Mouse (Mus musculus) intestine, embryonic 15.5 days (tissue): Measurements from ENCODE around the gene Slc34a3. TPM values are rescaled to one million over a fixed set of nuclear protein-coding genes. Genes with fewer than 3 reads are reported as not detected.

Experiments used
- ATAC-seq: fragments of 200-750 bp; cut with Nextera tagmentation; 2 replicates; pipeline ENCODE4 v1.8.0; 2017; ENCODE audit warnings: moderate TSS enrichment, moderate library complexity
- H3K27ac ChIP-seq: fragments of 300-500 bp; sonication (generic); 2 replicates; pipeline ENCODE4 v1.5.1; 2015; ENCODE audit warnings: mild to moderate bottlenecking, inconsistent platforms
- H3K27me3 ChIP-seq: fragments of 300-500 bp; sonication (generic); replicated peaks from 2 replicates; pipeline ENCODE4 v1.6.1; 2015; ENCODE audit warnings: inconsistent platforms
- H3K36me3 ChIP-seq: fragments of 300-500 bp; sonication (generic); 2 replicates; pipeline ENCODE4 v1.6.1; 2015; ENCODE audit warnings: inconsistent platforms
- H3K4me1 ChIP-seq: fragments of 300-500 bp; sonication (generic); replicated peaks from 2 replicates; pipeline ENCODE4 v1.6.1; 2015; ENCODE audit warnings: inconsistent platforms
- H3K4me2 ChIP-seq: fragments of 300-500 bp; sonication (generic); replicated peaks from 2 replicates; pipeline ENCODE4 v1.6.1; 2015; ENCODE audit warnings: mild to moderate bottlenecking, inconsistent platforms
- H3K4me3 ChIP-seq: fragments of 300-500 bp; sonication (generic); replicated peaks from 2 replicates; pipeline ENCODE4 v1.5.1; 2015; ENCODE audit warnings: inconsistent platforms
- H3K9ac ChIP-seq: fragments of 300-500 bp; sonication (generic); 2 replicates; pipeline ENCODE4 v1.6.1; 2015; ENCODE audit warnings: inconsistent platforms
- H3K9me3 ChIP-seq: fragments of 300-500 bp; sonication (generic); 2 replicates; pipeline ENCODE4 v1.6.1; 2016; ENCODE audit warnings: inconsistent platforms
- WGBS: fragments of 180-500 bp; shearing (Covaris S2); methylation state at CpG from one replicate; pipeline ENCODE4 v1.1.7; 2015; 5-methylcytosine and 5-hydroxymethylcytosine counted together
- polyA plus RNA-seq: library from polyadenylated mRNA; unstranded; fragments of >200 nt; fragmentation: Nextera tagmentation; extraction: Ambion mirVana; gene quantifications from 2 replicates; pipeline ENCODE4 v1.2.1, GENCODE M21; 2015

Slc34a3 gene
- 5.0 and 5.6 TPM in 2 replicates for polyA plus RNA-seq

- peak within 1 kb of the TSS; percentile 66 for H3K27ac ChIP-seq
- H3K9ac ChIP-seq: peak within 1 kb of the TSS; percentile 3; the same call in 1 of the 2 replicates
- peak within 1 kb of the TSS; percentile 41 for H3K4me2 ChIP-seq
- H3K4me1 ChIP-seq: peaks cover 9% of the 10 kb centered on the region
- H3K9me3 ChIP-seq: no peaks in the 10 kb centered on the region
- H3K4me3 ChIP-seq: no peak within 1 kb of the TSS
- peak; percentile 62 for ATAC-seq
- H3K36me3 ChIP-seq: no peaks in the 10 kb centered on the region
- WGBS: 63% methylated on average over 3 of the region's 3 CpGs
- 0 out of 2 replicates have a peak, but pooled peaks cover 6% of the 10 kb centered on the region for H3K27me3 ChIP-seq
Measured at GRCm38 (mm10) chr2:25234050-25234449, at the start of gene Slc34a3. TSS of gene Slc34a3 (minus strand) at chr2:25234364.

GRCm38 (mm10) chr2:25278928-25279882, 45.0 kb upstream of the Slc34a3 start:
- Histone ChIP-seq H3K4me1 (no peaks in the 10 kb centered on the region), H3K27ac (no peak overlapping the region), H3K9ac (no peak overlapping the region), H3K4me2 (no peak overlapping the region), H3K36me3 (peaks cover 74% of the 10 kb centered on the region), H3K27me3 (no peaks in the 10 kb centered on the region), H3K4me3 (no peak overlapping the region), H3K9me3 (no peaks in the 10 kb centered on the region)
- ATAC-seq: peak; percentile 61; the same call in 1 of the 2 replicates
- 65% methylated on average over 13 of the region's 13 CpGs for WGBS

GRCm38 (mm10) chr2:25273010-25273409, 38.8 kb upstream of the Slc34a3 start:
- WGBS: 34% methylated on average over 16 of the region's 16 CpGs
- Histone ChIP-seq H3K4me3 (peak overlapping the region; percentile 89), H3K4me1 (peaks cover 26% of the 10 kb centered on the region), H3K4me2 (peak overlapping the region; percentile 91), H3K27ac (no peak overlapping the region), H3K9ac (peak overlapping the region; percentile 85), H3K9me3 (no peaks in the 10 kb centered on the region), H3K36me3 (peaks cover 66% of the 10 kb centered on the region), H3K27me3 (no peaks in the 10 kb centered on the region)
- no peak for ATAC-seq

- H3K36me3 ChIP-seq: peaks cover 62% of the 10 kb centered on the region
Measured at GRCm38 (mm10) chr2:25272515-25272914, 38.4 kb upstream of the Slc34a3 start.

GRCm38 (mm10) chr2:25271827-25272511, 37.8 kb upstream of the Slc34a3 start, which contains the start of the genes Ssna1 and Anapc2:
TSS of gene Ssna1 (minus strand) at chr2:25272438.
TSS of gene Anapc2 (plus strand) at chr2:25272478.
- Histone ChIP-seq H3K4me3 (peak within 1 kb of the TSS; percentile 89), H3K27ac (peak within 1 kb of the TSS; percentile 87), H3K9me3 (no peaks in the 10 kb centered on the region), H3K4me2 (peak within 1 kb of the TSS; percentile 91), H3K9ac (peak within 1 kb of the TSS; percentile 85), H3K36me3 (peaks cover 58% of the 10 kb centered on the region), H3K27me3 (no peaks in the 10 kb centered on the region), H3K4me1 (peaks cover 29% of the 10 kb centered on the region)
- WGBS: under 1% methylated on average over 55 of the region's 55 CpGs
- peak; percentile 96 for ATAC-seq

More at GRCm38 (mm10) chr2:25272515-25272914, 38.4 kb upstream of the Slc34a3 start:
- no peaks in the 10 kb centered on the region for H3K9me3 ChIP-seq
- H3K4me3 ChIP-seq: peak overlapping the region; percentile 89
- H3K4me1 ChIP-seq: peaks cover 26% of the 10 kb centered on the region
- peak overlapping the region; percentile 52; the same call in 1 of the 2 replicates for H3K27ac ChIP-seq
- peak overlapping the region; percentile 91 for H3K4me2 ChIP-seq
- peak; percentile 63 for ATAC-seq
- WGBS: under 1% methylated on average over 29 of the region's 29 CpGs
- no peaks in the 10 kb centered on the region for H3K27me3 ChIP-seq
- peak overlapping the region; percentile 85 for H3K9ac ChIP-seq

- Histone ChIP-seq H3K36me3 (peaks cover 25% of the 10 kb centered on the region), H3K9ac (no peak overlapping the region), H3K27me3 (peaks cover 6% of the 10 kb centered on the region), H3K27ac (no peak overlapping the region), H3K4me1 (peaks cover 54% of the 10 kb centered on the region), H3K4me2 (no peak overlapping the region), H3K4me3 (no peak overlapping the region), H3K9me3 (no peaks in the 10 kb centered on the region)
- no peak for ATAC-seq
- whole genome bisulfite sequencing: 74% methylated on average over 4 of the region's 4 CpGs
Measured at GRCm38 (mm10) chr2:25267746-25268309, 33.7 kb upstream of the Slc34a3 start.

- H3K27me3 ChIP-seq: peaks cover 6% of the 10 kb centered on the region
- no peak; the same call in 1 of the 2 replicates for ATAC-seq
- H3K9me3 ChIP-seq: no peaks in the 10 kb centered on the region
- H3K4me2 ChIP-seq: peak overlapping the region; percentile 97
- H3K4me1 ChIP-seq: peaks cover 53% of the 10 kb centered on the region
- no peak overlapping the region for H3K4me3 ChIP-seq
- 0 out of 2 replicates have a peak overlapping the region, but pooled peaks have one; percentile 0 for H3K9ac ChIP-seq
- peak overlapping the region; percentile 77 for H3K27ac ChIP-seq
- H3K36me3 ChIP-seq: peaks cover 24% of the 10 kb centered on the region
Measured at GRCm38 (mm10) chr2:25267241-25267640, 33.1 kb upstream of the Slc34a3 start.

GRCm38 (mm10) chr2:25266720-25267119, 32.6 kb upstream of the Slc34a3 start:
- peak overlapping the region; percentile 97 for H3K4me2 ChIP-seq
- no peak; the same call in 1 of the 2 replicates for ATAC-seq
- H3K27me3 ChIP-seq: peaks cover 6% of the 10 kb centered on the region
- peaks cover 53% of the 10 kb centered on the region for H3K4me1 ChIP-seq
- no peaks in the 10 kb centered on the region for H3K9me3 ChIP-seq
- H3K9ac ChIP-seq: 0 out of 2 replicates have a peak overlapping the region, but pooled peaks have one; percentile 26
- 39% methylated on average over 2 of the region's 2 CpGs for WGBS
- H3K36me3 ChIP-seq: peaks cover 24% of the 10 kb centered on the region
- peak overlapping the region; percentile 77 for H3K27ac ChIP-seq
- peak overlapping the region; percentile 87; the same call in 1 of the 2 replicates for H3K4me3 ChIP-seq

GRCm38 (mm10) chr2:25265897-25266656, 31.9 kb upstream of the Slc34a3 start:
- peak; percentile 32 for ATAC-seq
- Histone ChIP-seq H3K36me3 (peaks cover 23% of the 10 kb centered on the region), H3K9me3 (no peaks in the 10 kb centered on the region), H3K27me3 (peaks cover 6% of the 10 kb centered on the region), H3K4me1 (peaks cover 47% of the 10 kb centered on the region), H3K4me2 (peak overlapping the region; percentile 97), H3K4me3 (peak overlapping the region; percentile 87), H3K9ac (peak overlapping the region; percentile 81), H3K27ac (peak overlapping the region; percentile 77)
- 50% methylated on average over 6 of the region's 6 CpGs for WGBS

- Histone ChIP-seq H3K36me3 (peaks cover 11% of the 10 kb centered on the region; the same call in 1 of the 2 replicates), H3K27me3 (peaks cover 6% of the 10 kb centered on the region), H3K4me2 (peak overlapping the region; percentile 97), H3K9ac (peak overlapping the region; percentile 81), H3K27ac (peak overlapping the region; percentile 71; the same call in 1 of the 2 replicates), H3K9me3 (no peaks in the 10 kb centered on the region), H3K4me1 (peaks cover 39% of the 10 kb centered on the region), H3K4me3 (peak overlapping the region; percentile 87)
- no peak for ATAC-seq
- 75% methylated on average over 3 of the region's 3 CpGs for WGBS
Measured at GRCm38 (mm10) chr2:25264851-25265250, 30.7 kb upstream of the Slc34a3 start.

- peaks cover 39% of the 10 kb centered on the region for H3K4me1 ChIP-seq
- peak overlapping the region; percentile 81; the same call in 1 of the 2 replicates for H3K9ac ChIP-seq
- H3K36me3 ChIP-seq: peaks cover 5% of the 10 kb centered on the region; the same call in 1 of the 2 replicates
- ATAC-seq: no peak
- peak overlapping the region; percentile 71; the same call in 1 of the 2 replicates for H3K27ac ChIP-seq
- WGBS: 68% methylated on average over 5 of the region's 5 CpGs
- H3K4me2 ChIP-seq: peak overlapping the region; percentile 97
- H3K9me3 ChIP-seq: no peaks in the 10 kb centered on the region
- H3K4me3 ChIP-seq: peak overlapping the region; percentile 87
- peaks cover 6% of the 10 kb centered on the region for H3K27me3 ChIP-seq
Measured at GRCm38 (mm10) chr2:25264286-25264660, 30.1 kb upstream of the Slc34a3 start.
